Mouse (Mus musculus) mature B cell (primary cell): Measurements from ENCODE around the gene Gdnf.

Experiments
- in situ Hi-C: fragments of 300-500 bp; cut with MboI; formaldehyde crosslinking; loops from 2 replicates; pipeline ENCODE4 v1.14.3; 2019

Gdnf gene

GRCm38 (mm10) chr15:7810556-7811252 is at the start of gene Gdnf:
Gene Gdnf, plus strand, starts transcription at chr15:7810846.
- in situ Hi-C loops: no loop called here

- in situ Hi-C loops: no loop called here
Measured at GRCm38 (mm10) chr15:7767166-7767565, 43.5 kb upstream of the Gdnf start.

- in situ Hi-C loops: no loop called here
Measured at GRCm38 (mm10) chr15:7772983-7773382, 37.7 kb upstream of the Gdnf start.

- in situ Hi-C loops: no loop called here
Measured at GRCm38 (mm10) chr15:7781517-7781916, 29.1 kb upstream of the Gdnf start.

GRCm38 (mm10) chr15:7809841-7810391 is 730 bp upstream of the Gdnf start:
- in situ Hi-C loops: no loop called here

GRCm38 (mm10) chr15:7811253-7811625 is 593 bp downstream of the Gdnf start:
- in situ Hi-C loops: no loop called here

- in situ Hi-C loops: no loop called here
Measured at GRCm38 (mm10) chr15:7811856-7812733, 1.4 kb downstream of the Gdnf start.

- in situ Hi-C loops: no loop called here
Measured at GRCm38 (mm10) chr15:7812872-7813530, 2.4 kb downstream of the Gdnf start.

- in situ Hi-C loops: no loop called here
Measured at GRCm38 (mm10) chr15:7813531-7814370, 3.1 kb downstream of the Gdnf start.

GRCm38 (mm10) chr15:7814371-7814680 is 3.7 kb downstream of the Gdnf start:
- in situ Hi-C loops: no loop called here

- in situ Hi-C loops: no loop called here
Measured at GRCm38 (mm10) chr15:7814917-7815316, 4.3 kb downstream of the Gdnf start.

GRCm38 (mm10) chr15:7815521-7815944 is 4.9 kb downstream of the Gdnf start:
- in situ Hi-C loops: no loop called here

- in situ Hi-C loops: no loop called here
Measured at GRCm38 (mm10) chr15:7823886-7824285, 13.2 kb downstream of the Gdnf start.

- in situ Hi-C loops: no loop called here
Measured at GRCm38 (mm10) chr15:7825530-7825929, 14.9 kb downstream of the Gdnf start.

GRCm38 (mm10) chr15:7835404-7835803 is 24.8 kb downstream of the Gdnf start:
- in situ Hi-C loops: no loop called here

GRCm38 (mm10) chr15:7838060-7838920 is 27.6 kb downstream of the Gdnf start:
- in situ Hi-C loops: no loop called here

- in situ Hi-C loops: no loop called here
Measured at GRCm38 (mm10) chr15:7838921-7839309, 28.3 kb downstream of the Gdnf start.

- in situ Hi-C loops: no loop called here
Measured at GRCm38 (mm10) chr15:7841664-7842063, 31.0 kb downstream of the Gdnf start.

- in situ Hi-C loops: no loop called here
Measured at GRCm38 (mm10) chr15:7842398-7842797, 31.8 kb downstream of the Gdnf start.

- in situ Hi-C loops: no loop called here
Measured at GRCm38 (mm10) chr15:7857418-7857817, 46.8 kb downstream of the Gdnf start.

GRCm38 (mm10) chr15:7858841-7859240 is 48.2 kb downstream of the Gdnf start:
- in situ Hi-C loops: no loop called here
